Mouse (Mus musculus): ENCODE results near the gene Retreg3. TPM values are rescaled to one million over a fixed set of nuclear protein-coding genes. Genes with fewer than 3 reads are reported as not detected.

The Retreg3 gene
- polyA plus RNA-seq, 1 experiment from 2014 or later = 28.4 TPM

- no peaks in the 10 kb centered on the region for H3K36me3 ChIP-seq (replicated peaks)
- ATAC-seq (replicated peaks) = peak; percentile 77
- peak overlapping the region; percentile 29 for H3K4me3 ChIP-seq
- H3K9ac ChIP-seq = peak overlapping the region; percentile 34; the same call in 1 of the 2 replicates
- H3K4me1 ChIP-seq = peaks cover 24% of the 10 kb centered on the region
- H3K9me3 ChIP-seq = no peaks in the 10 kb centered on the region
- no peaks in the 10 kb centered on the region for H3K27me3 ChIP-seq (replicated peaks)
- 19% methylated on average over 19 of the region's 19 CpGs for whole genome bisulfite sequencing
- peak overlapping the region; percentile 75 for H3K27ac ChIP-seq
- H3K4me2 ChIP-seq = peak overlapping the region; percentile 56
Observed at GRCm38 (mm10) chr11:101143338-101144225, 23.9 kb upstream of the Retreg3 start.

GRCm38 (mm10) chr11:101142215-101142967 lies 22.7 kb upstream of the Retreg3 start:
- Histone ChIP-seq H3K4me2 (no peak overlapping the region), H3K9ac (no peak overlapping the region), H3K27me3 (replicated peaks) (no peaks in the 10 kb centered on the region), H3K27ac (no peak overlapping the region), H3K9me3 (no peaks in the 10 kb centered on the region), H3K4me3 (no peak overlapping the region), H3K36me3 (replicated peaks) (no peaks in the 10 kb centered on the region), H3K4me1 (peaks cover 25% of the 10 kb centered on the region)
- WGBS = 93% methylated on average over 10 of the region's 10 CpGs
- no peak for ATAC-seq (replicated peaks)

- ATAC-seq (replicated peaks) = no peak
- Histone ChIP-seq H3K27ac (no peak overlapping the region), H3K27me3 (replicated peaks) (no peaks in the 10 kb centered on the region), H3K9me3 (no peaks in the 10 kb centered on the region), H3K36me3 (replicated peaks) (no peaks in the 10 kb centered on the region), H3K4me2 (no peak overlapping the region), H3K4me1 (peaks cover 17% of the 10 kb centered on the region), H3K9ac (no peak overlapping the region), H3K4me3 (no peak overlapping the region)
- WGBS = 82% methylated on average over 8 of the region's 8 CpGs
Observed at GRCm38 (mm10) chr11:101141088-101141487, 21.4 kb upstream of the Retreg3 start.

GRCm38 (mm10) chr11:101140164-101140819 lies 20.6 kb upstream of the Retreg3 start:
- H3K4me2 ChIP-seq = peak overlapping the region; percentile 50
- no peak overlapping the region for H3K9ac ChIP-seq
- H3K27me3 ChIP-seq (replicated peaks) = no peaks in the 10 kb centered on the region
- ATAC-seq (replicated peaks) = no peak
- no peaks in the 10 kb centered on the region for H3K36me3 ChIP-seq (replicated peaks)
- peak overlapping the region; percentile 42; the same call in 1 of the 2 replicates for H3K27ac ChIP-seq
- 56% methylated on average over 27 of the region's 27 CpGs for WGBS
- H3K4me3 ChIP-seq = peak overlapping the region; percentile 20
- peaks cover 13% of the 10 kb centered on the region for H3K4me1 ChIP-seq
- H3K9me3 ChIP-seq = no peaks in the 10 kb centered on the region

GRCm38 (mm10) chr11:101138536-101139181 lies 19.0 kb upstream of the Retreg3 start:
- 23% methylated on average over 15 of the region's 15 CpGs for WGBS
- Histone ChIP-seq H3K36me3 (replicated peaks) (no peaks in the 10 kb centered on the region), H3K27me3 (replicated peaks) (no peaks in the 10 kb centered on the region), H3K27ac (0 out of 2 replicates have a peak overlapping the region, but pooled peaks have one; percentile 28), H3K4me1 (peaks cover 8% of the 10 kb centered on the region), H3K9ac (peak overlapping the region; percentile 6; the same call in 1 of the 2 replicates), H3K4me3 (peak overlapping the region; percentile 5; the same call in 1 of the 2 replicates), H3K4me2 (peak overlapping the region; percentile 38), H3K9me3 (no peaks in the 10 kb centered on the region)
- ATAC-seq (replicated peaks) = peak; percentile 42; the same call in 1 of the 2 replicates

GRCm38 (mm10) chr11:101137000-101137399 lies 17.3 kb upstream of the Retreg3 start:
- H3K4me2 ChIP-seq = no peak overlapping the region
- ATAC-seq (replicated peaks) = no peak
- H3K27me3 ChIP-seq (replicated peaks) = no peaks in the 10 kb centered on the region
- H3K4me3 ChIP-seq = no peak overlapping the region
- WGBS = 80% methylated on average over 7 of the region's 7 CpGs
- H3K9me3 ChIP-seq = no peaks in the 10 kb centered on the region
- H3K4me1 ChIP-seq = peaks cover 5% of the 10 kb centered on the region; the same call in 1 of the 2 replicates
- no peaks in the 10 kb centered on the region for H3K36me3 ChIP-seq (replicated peaks)
- no peak overlapping the region for H3K9ac ChIP-seq
- no peak overlapping the region for H3K27ac ChIP-seq

- no peaks in the 10 kb centered on the region for H3K27me3 ChIP-seq (replicated peaks)
- no peak overlapping the region for H3K9ac ChIP-seq
- ATAC-seq (replicated peaks) = no peak
- no peak overlapping the region for H3K4me3 ChIP-seq
- H3K27ac ChIP-seq = no peak overlapping the region
- WGBS = 85% methylated on average over 13 of the region's 13 CpGs
- H3K9me3 ChIP-seq = no peaks in the 10 kb centered on the region
- peaks cover 5% of the 10 kb centered on the region; the same call in 1 of the 2 replicates for H3K4me1 ChIP-seq
- H3K36me3 ChIP-seq (replicated peaks) = no peaks in the 10 kb centered on the region
- H3K4me2 ChIP-seq = no peak overlapping the region
Observed at GRCm38 (mm10) chr11:101134217-101134865, 14.6 kb upstream of the Retreg3 start.

GRCm38 (mm10) chr11:101133037-101133436 lies 13.3 kb upstream of the Retreg3 start:
- WGBS = 85% methylated on average over 12 of the region's 12 CpGs
- no peak for ATAC-seq (replicated peaks)
- Histone ChIP-seq H3K9me3 (no peaks in the 10 kb centered on the region), H3K9ac (no peak overlapping the region), H3K4me2 (no peak overlapping the region), H3K27me3 (replicated peaks) (no peaks in the 10 kb centered on the region), H3K36me3 (replicated peaks) (no peaks in the 10 kb centered on the region), H3K4me3 (no peak overlapping the region), H3K27ac (no peak overlapping the region), H3K4me1 (no peaks in the 10 kb centered on the region)

- no peaks in the 10 kb centered on the region for H3K9me3 ChIP-seq
- H3K27ac ChIP-seq = no peak overlapping the region
- H3K4me1 ChIP-seq = no peaks in the 10 kb centered on the region
- peaks cover 2% of the 10 kb centered on the region for H3K36me3 ChIP-seq (replicated peaks)
- no peak for ATAC-seq (replicated peaks)
- H3K27me3 ChIP-seq (replicated peaks) = no peaks in the 10 kb centered on the region
- no peak overlapping the region for H3K4me3 ChIP-seq
- WGBS = 83% methylated on average over 6 of the region's 6 CpGs
- H3K9ac ChIP-seq = no peak overlapping the region
- no peak overlapping the region for H3K4me2 ChIP-seq
Observed at GRCm38 (mm10) chr11:101131701-101132100, 12.0 kb upstream of the Retreg3 start.

- ATAC-seq (replicated peaks) = no peak
- 92% methylated on average over 2 of the region's 2 CpGs for WGBS
Observed at GRCm38 (mm10) chr11:101131187-101131586, 11.5 kb upstream of the Retreg3 start.

GRCm38 (mm10) chr11:101130056-101130756 lies 10.5 kb upstream of the Retreg3 start:
- Histone ChIP-seq H3K9ac (no peak overlapping the region), H3K27ac (no peak overlapping the region), H3K4me3 (no peak overlapping the region), H3K4me1 (no peaks in the 10 kb centered on the region), H3K27me3 (replicated peaks) (no peaks in the 10 kb centered on the region), H3K36me3 (replicated peaks) (peaks cover 16% of the 10 kb centered on the region), H3K4me2 (no peak overlapping the region), H3K9me3 (no peaks in the 10 kb centered on the region)
- 57% methylated on average over 18 of the region's 18 CpGs for WGBS
- no peak for ATAC-seq (replicated peaks)

More at GRCm38 (mm10) chr11:101131187-101131586, 11.5 kb upstream of the Retreg3 start:
- Histone ChIP-seq H3K4me2 (no peak overlapping the region), H3K9ac (no peak overlapping the region), H3K4me1 (no peaks in the 10 kb centered on the region), H3K4me3 (no peak overlapping the region), H3K27me3 (replicated peaks) (no peaks in the 10 kb centered on the region), H3K27ac (no peak overlapping the region), H3K9me3 (no peaks in the 10 kb centered on the region), H3K36me3 (replicated peaks) (peaks cover 8% of the 10 kb centered on the region)
